Mouse (Mus musculus): ENCODE measurements around the gene Slc35f1. TPM values are rescaled to one million over a fixed set of nuclear protein-coding genes. Genes with fewer than 3 reads are reported as not detected.

Gene Slc35f1
- total RNA-seq, 2 experiments from 2014 or later, result 107 to 115 TPM

DNA sequence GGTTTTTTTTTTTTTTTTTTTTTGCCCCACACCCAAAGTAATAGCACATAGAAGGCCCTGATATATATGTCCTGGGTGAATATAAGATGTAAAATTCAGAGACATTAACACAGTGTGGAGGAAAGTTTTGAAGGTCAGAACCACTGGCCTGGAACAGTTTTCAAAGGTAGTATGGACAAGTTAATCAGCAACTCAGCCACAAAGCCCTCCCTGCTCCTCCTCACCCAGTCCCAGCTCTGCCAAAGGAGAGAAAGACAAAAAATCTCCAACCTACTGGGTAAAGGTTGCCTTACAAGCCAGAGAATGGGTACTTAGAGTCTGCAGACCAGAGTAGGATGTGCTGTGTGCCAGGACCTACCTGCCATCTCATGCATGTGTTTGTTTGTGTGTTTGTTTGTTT is 372.4 kb downstream of the Slc35f1 start:
- DNase-seq, result no peak
- intact Hi-C loops (cut with DNase I), result no loop called here

DNA sequence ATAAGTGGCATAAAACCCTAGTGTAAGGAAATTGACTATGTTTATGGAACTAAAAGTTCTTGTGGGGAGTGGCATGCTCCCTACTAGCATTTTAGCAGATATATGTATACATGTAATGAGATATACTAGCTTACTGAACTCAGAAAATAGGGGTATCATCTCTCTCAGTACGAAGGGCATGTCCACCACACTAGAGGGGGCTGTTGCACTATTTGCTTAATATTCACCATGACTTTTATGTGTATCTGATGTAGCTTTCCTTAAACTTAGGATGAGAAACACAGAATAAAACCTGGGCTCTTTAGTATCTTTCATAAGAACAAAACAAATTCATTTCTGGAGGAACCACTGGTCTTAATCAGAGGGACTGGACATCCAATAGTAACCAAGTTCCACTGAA is 397.5 kb downstream of the Slc35f1 start:
- intact Hi-C loops (cut with DNase I), result no loop called here
- peak; percentile 3 for DNase-seq

- intact Hi-C loops (cut with DNase I), result no loop called here
These were observed 401.2 kb downstream of the Slc35f1 start for GRCm38 (mm10) chr10:53091525-53091924.

DNA sequence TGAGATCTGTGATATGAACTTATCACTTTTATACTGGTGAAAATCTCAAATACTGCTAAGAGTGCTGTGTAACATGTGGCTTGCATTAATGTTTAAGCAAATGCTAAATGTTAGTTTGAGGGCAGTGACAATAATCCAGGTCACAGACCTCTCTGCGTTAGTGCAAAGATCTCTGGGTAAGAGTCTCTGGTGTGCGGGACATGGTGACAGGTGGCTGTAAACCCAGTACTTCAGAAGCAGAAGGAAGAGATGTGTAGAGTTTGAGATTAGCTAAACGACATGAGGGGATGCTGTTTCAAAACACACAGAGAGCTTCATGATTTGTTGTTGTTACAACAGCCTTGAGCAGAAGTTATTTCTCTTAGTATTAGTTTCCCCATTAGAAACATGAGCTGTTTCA is 406.1 kb downstream of the Slc35f1 start:
- intact Hi-C loops (cut with DNase I), result no loop called here
- no peak for DNase-seq

More at GRCm38 (mm10) chr10:53091525-53091924, 401.2 kb downstream of the Slc35f1 start:
- DNase-seq, result no peak

GRCm38 (mm10) chr10:53100881-53101280 is 410.5 kb downstream of the Slc35f1 start:
- intact Hi-C loops (cut with DNase I), result no loop called here
- no peak for DNase-seq

GRCm38 (mm10) chr10:53101412-53101811 is 411.1 kb downstream of the Slc35f1 start:
- intact Hi-C loops (cut with DNase I), result no loop called here
- no peak for DNase-seq

GRCm38 (mm10) chr10:53102423-53102822 is 412.1 kb downstream of the Slc35f1 start:
- intact Hi-C loops (cut with DNase I), result no loop called here
- DNase-seq, result no peak

- peak; percentile 74 for DNase-seq
- intact Hi-C loops (cut with DNase I), result no loop called here
These were observed 424.7 kb downstream of the Slc35f1 start for GRCm38 (mm10) chr10:53115028-53115427.

DNA sequence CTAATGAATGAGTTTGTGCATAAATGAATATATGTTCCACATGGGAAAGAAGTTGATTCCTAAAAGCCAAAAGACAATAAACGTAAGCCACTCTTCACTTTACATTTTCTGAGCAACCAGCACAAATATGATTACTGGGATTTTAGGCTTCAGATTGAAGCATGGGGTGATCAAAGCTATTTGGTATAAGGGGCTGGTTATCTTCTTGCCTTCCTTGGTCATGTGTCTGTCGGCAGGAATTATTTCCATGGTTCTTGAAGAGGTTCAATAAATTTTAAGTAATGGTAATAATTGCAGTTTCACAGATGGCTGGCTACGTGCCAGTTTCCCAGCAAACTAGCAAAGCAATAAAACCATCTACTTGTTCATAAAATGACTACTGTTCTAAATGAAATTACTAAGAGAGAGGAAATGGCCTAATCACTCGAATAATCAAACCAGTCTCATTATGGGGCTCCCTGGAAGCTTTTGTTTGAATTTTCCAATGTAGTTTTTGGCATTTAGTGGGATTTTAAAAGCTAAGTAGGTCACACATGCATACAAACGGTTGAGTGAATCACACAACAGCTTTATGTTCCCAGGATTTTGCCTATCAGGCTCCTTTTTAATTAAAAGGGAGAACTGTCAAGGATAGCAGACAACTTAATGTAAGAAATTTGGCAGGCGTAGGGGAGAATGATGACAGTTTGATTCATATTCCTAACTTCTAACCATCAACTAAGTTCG is 425.5 kb downstream of the Slc35f1 start:
- peak; percentile 39 for DNase-seq
- intact Hi-C loops (cut with DNase I), result no loop called here

- intact Hi-C loops (cut with DNase I), result no loop called here
- no peak for DNase-seq
These were observed 430.3 kb downstream of the Slc35f1 start for GRCm38 (mm10) chr10:53120608-53121007.

DNA sequence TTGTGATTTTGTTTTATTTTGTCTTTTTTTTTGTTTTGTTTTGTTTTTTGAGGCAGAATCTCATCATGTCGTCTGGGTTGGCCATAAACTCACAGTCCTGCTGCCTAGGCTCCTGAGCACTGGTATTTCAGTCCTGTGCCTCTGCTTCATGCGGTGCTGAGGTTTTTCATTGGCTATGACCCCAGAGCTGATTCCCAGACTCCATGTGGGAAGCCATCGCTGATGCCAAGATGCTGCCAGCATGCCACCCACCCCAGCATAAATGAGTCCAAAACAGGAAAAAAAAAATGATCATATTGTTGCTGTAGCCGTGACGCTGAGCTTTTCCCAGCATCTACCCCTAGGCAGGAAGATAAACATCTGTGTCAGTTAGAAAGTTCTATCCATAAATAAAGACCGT is 434.0 kb downstream of the Slc35f1 start:
- DNase-seq, result peak; percentile 51
- intact Hi-C loops (cut with DNase I), result no loop called here

DNA sequence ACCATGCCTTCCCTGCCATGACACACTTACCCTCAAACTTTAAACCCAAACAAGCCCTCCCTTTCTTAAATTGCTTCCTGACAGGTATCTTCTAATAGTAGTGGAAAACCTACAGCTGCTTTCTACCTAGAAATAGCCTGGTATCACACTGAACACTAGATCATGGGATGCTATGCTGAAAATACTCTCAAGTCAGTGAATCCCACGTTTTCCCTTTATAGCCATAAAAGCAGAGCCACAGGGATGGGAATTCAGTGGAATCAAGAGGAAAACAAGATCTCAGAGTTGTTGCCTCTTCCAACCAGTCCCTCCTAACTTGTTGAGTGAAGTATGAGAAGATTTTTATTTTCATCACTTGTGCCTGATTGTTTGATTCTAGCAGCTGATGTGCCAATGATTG is 442.4 kb downstream of the Slc35f1 start:
- intact Hi-C loops (cut with DNase I), result no loop called here
- no peak for DNase-seq

- DNase-seq, result no peak
- intact Hi-C loops (cut with DNase I), result no loop called here
These were observed 460.0 kb downstream of the Slc35f1 start for GRCm38 (mm10) chr10:53150321-53150720.

- DNase-seq, result no peak
- intact Hi-C loops (cut with DNase I), result no loop called here
These were observed 460.6 kb downstream of the Slc35f1 start for GRCm38 (mm10) chr10:53150916-53151315.

GRCm38 (mm10) chr10:53156374-53156773 is 466.0 kb downstream of the Slc35f1 start:
- intact Hi-C loops (cut with DNase I), result no loop called here
- DNase-seq, result no peak

GRCm38 (mm10) chr10:53157740-53158139 is 467.4 kb downstream of the Slc35f1 start:
- no peak for DNase-seq
- intact Hi-C loops (cut with DNase I), result no loop called here

Data from left cerebral cortex, postnatal 4 days (tissue).